Mouse (Mus musculus) CD4-positive, CD25-positive, alpha-beta regulatory T cell, adult 2 months (primary cell): ENCODE measurements around the gene Ank2.
"Not testable (repeated sequence)": the region's sequence is repeated elsewhere in the genome, so short reads cannot be mapped to it uniquely, and the experiment has no call there.

Source experiments
- DNase-seq: peaks from one replicate; pipeline ENCODE4 v3.0.0-alpha.2; 2012; ENCODE audit warnings: low read depth, low spot score

Gene Ank2

GRCm38 (mm10) chr3:127414438-127414837, 84.7 kb downstream of the Ank2 start:
- DNase-seq, result no peak

GRCm38 (mm10) chr3:127408684-127409550, 90.2 kb downstream of the Ank2 start:
- DNase-seq, result no peak

- DNase-seq, result no peak
Observed at GRCm38 (mm10) chr3:127407868-127408574, 91.1 kb downstream of the Ank2 start.

GRCm38 (mm10) chr3:127406883-127407282, 92.3 kb downstream of the Ank2 start:
- no peak for DNase-seq

GRCm38 (mm10) chr3:127404371-127404770, 94.8 kb downstream of the Ank2 start:
- no peak for DNase-seq

- DNase-seq, result no peak
Observed at GRCm38 (mm10) chr3:127400976-127401375, 98.2 kb downstream of the Ank2 start.

- not testable (repeated sequence) for DNase-seq
Observed at GRCm38 (mm10) chr3:127400468-127400867, 98.7 kb downstream of the Ank2 start.

GRCm38 (mm10) chr3:127397774-127398173, 101.4 kb downstream of the Ank2 start:
- no peak for DNase-seq

- no peak for DNase-seq
Observed at GRCm38 (mm10) chr3:127395202-127395601, 103.9 kb downstream of the Ank2 start.

- DNase-seq, result no peak
Observed at GRCm38 (mm10) chr3:127387016-127387517, 112.1 kb downstream of the Ank2 start.

- DNase-seq, result no peak
Observed at GRCm38 (mm10) chr3:127383231-127383630, 115.9 kb downstream of the Ank2 start.

- no peak for DNase-seq
Observed at GRCm38 (mm10) chr3:127376901-127377460, 122.2 kb downstream of the Ank2 start.

GRCm38 (mm10) chr3:127375956-127376660, 123.0 kb downstream of the Ank2 start:
- no peak for DNase-seq

- no peak for DNase-seq
Observed at GRCm38 (mm10) chr3:127374190-127374710, 124.9 kb downstream of the Ank2 start.

- no peak for DNase-seq
Observed at GRCm38 (mm10) chr3:127371774-127372173, 127.4 kb downstream of the Ank2 start.

GRCm38 (mm10) chr3:127369529-127369928, 129.6 kb downstream of the Ank2 start:
- no peak for DNase-seq

GRCm38 (mm10) chr3:127367450-127367849, 131.7 kb downstream of the Ank2 start:
- DNase-seq, result no peak

- no peak for DNase-seq
Observed at GRCm38 (mm10) chr3:127363512-127363911, 135.6 kb downstream of the Ank2 start.

GRCm38 (mm10) chr3:127362611-127363393, 136.3 kb downstream of the Ank2 start:
- no peak for DNase-seq

- DNase-seq, result no peak
Observed at GRCm38 (mm10) chr3:127361846-127362245, 137.3 kb downstream of the Ank2 start.

- no peak for DNase-seq
Observed at GRCm38 (mm10) chr3:127361384-127361783, 137.8 kb downstream of the Ank2 start.
